Mouse (Mus musculus): Measurements from ENCODE around the gene 9430038I01Rik.

GRCm38 (mm10) chr7:137414710-137415109, 4.1 kb upstream of the 9430038I01Rik start:
- TF ChIP-seq POLR2A (IDR thresholded peaks at IDR 0.05; ENCODE audit: low read depth, low read length), result no peak
- TF ChIP-seq CTCF (IDR thresholded peaks at IDR 0.05; ENCODE audit: extremely low read depth, insufficient read length, insufficient replicate concordance, low read depth, low read length), result no peak

Measured in small intestine, adult 2 months (tissue).